Mouse (Mus musculus) midbrain, embryonic 10.5 days (tissue): Measurements from ENCODE around the gene Znrf2. TPM values are rescaled to one million over a fixed set of nuclear protein-coding genes. Genes with fewer than 3 reads are reported as not detected.
"Not testable (repeated sequence)": the region's sequence is repeated elsewhere in the genome, so short reads cannot be mapped to it uniquely, and the experiment has no call there.

ENCODE experiments used
- DNase-seq: peaks from one replicate; pipeline ENCODE4 v3.0.0-alpha.2; 2017; ENCODE audit warnings: low spot score
- H3K27ac ChIP-seq: fragments of 300-500 bp; sonication (generic); replicated peaks from 2 replicates; pipeline ENCODE4 v1.5.1; 2016; ENCODE audit warnings: mild to moderate bottlenecking
- H3K27me3 ChIP-seq: fragments of 300-500 bp; sonication (generic); 2 replicates; pipeline ENCODE4 v1.6.1; 2016; ENCODE audit warnings: low read depth, mild to moderate bottlenecking; ENCODE audit not compliant: poor library complexity, severe bottlenecking
- H3K36me3 ChIP-seq: fragments of 300-500 bp; sonication (generic); 2 replicates; pipeline ENCODE4 v1.6.1; 2016; ENCODE audit warnings: mild to moderate bottlenecking, moderate library complexity
- H3K4me1 ChIP-seq: fragments of 300-500 bp; sonication (generic); 2 replicates; pipeline ENCODE4 v1.6.1; 2016
- H3K4me3 ChIP-seq: fragments of 300-500 bp; sonication (generic); 2 replicates; pipeline ENCODE4 v1.5.1; 2016; ENCODE audit warnings: mild to moderate bottlenecking, moderate library complexity
- H3K9me3 ChIP-seq: fragments of 300-500 bp; sonication (generic); replicated peaks from 2 replicates; pipeline ENCODE4 v1.6.1; 2016; ENCODE audit warnings: mild to moderate bottlenecking
- WGBS: fragments of 180-500 bp; shearing (Covaris S2); methylation state at CpG from one replicate; pipeline ENCODE4 v1.1.7; 2016; 5-methylcytosine and 5-hydroxymethylcytosine counted together
- polyA plus RNA-seq: library from polyadenylated mRNA; unstranded; fragments of >200 nt; fragmentation: Nextera tagmentation; extraction: Ambion mirVana; gene quantifications from 2 replicates; pipeline ENCODE4 v1.2.1, GENCODE M21; 2016

The Znrf2 gene
- polyA plus RNA-seq, 1 experiment from 2014 or later, result 2.2 TPM

DNA sequence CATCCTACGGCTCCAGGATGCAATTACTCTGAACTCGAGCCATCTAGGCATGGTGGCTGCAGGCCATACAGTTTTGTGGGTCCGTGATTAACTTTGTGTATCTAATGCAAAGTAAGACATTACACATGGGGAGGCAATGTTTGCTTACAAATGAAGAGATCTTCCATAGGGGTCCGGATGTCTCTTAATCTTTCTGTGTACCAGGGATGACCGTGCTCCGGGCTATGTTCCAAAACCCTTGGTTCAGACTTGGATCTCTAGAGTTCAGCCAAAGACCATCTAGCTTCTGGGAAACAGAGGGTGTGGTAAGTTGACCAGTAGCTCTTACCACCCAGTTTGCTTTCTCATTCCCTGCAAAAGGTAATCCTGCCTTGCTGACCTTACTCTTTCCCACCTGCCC, 4.4 kb upstream of the Znrf2 start:
- peaks cover 11% of the 10 kb centered on the region for H3K27me3 ChIP-seq
- no peaks in the 10 kb centered on the region for H3K36me3 ChIP-seq
- 94% methylated on average over 6 of the region's 6 CpGs for WGBS
- no peak overlapping the region for H3K4me3 ChIP-seq
- no peak for DNase-seq
- H3K9me3 ChIP-seq, result no peaks in the 10 kb centered on the region
- no peak overlapping the region for H3K27ac ChIP-seq
- peaks cover 9% of the 10 kb centered on the region for H3K4me1 ChIP-seq

DNA sequence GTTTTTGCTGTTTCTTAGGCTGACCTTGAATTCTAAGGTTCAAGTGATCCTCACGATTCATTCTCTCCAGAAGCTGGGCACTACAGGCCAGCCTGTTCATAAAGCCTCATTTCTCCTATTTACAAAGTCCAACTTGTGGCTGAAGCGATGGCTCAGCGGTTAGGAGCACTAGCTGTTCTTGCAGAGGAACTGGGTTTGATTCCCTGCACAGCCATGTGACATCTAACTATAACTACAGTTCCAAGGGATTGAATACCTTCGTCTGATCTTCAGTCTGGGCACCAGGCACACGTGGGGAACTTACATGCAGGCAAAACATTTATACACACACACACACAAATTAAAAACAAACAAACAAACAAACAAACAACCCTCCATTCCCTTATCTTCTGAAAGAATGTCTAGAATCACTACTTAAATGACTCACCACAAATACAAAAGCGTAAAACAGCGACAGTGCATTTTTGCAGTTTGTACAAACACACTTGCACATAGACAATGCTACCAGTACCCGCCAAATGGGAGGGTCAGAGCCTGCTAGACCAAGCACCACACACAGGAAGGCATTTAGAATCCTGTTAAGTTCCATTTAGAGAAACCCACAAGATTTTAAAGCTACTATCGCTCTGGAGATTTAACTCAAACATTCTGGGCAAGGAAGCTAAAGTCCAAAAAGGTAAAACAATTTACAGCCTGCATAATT, 1.1 kb upstream of the Znrf2 start:
- DNase-seq, result peak; percentile 9
- Histone ChIP-seq H3K27me3 (peaks cover 11% of the 10 kb centered on the region), H3K9me3 (no peaks in the 10 kb centered on the region), H3K36me3 (no peaks in the 10 kb centered on the region), H3K4me1 (peaks cover 39% of the 10 kb centered on the region), H3K4me3 (no peak overlapping the region), H3K27ac (peak overlapping the region; percentile 94; the same call in 1 of the 2 replicates)
- WGBS, result 80% methylated on average over 9 of the region's 9 CpGs

DNA sequence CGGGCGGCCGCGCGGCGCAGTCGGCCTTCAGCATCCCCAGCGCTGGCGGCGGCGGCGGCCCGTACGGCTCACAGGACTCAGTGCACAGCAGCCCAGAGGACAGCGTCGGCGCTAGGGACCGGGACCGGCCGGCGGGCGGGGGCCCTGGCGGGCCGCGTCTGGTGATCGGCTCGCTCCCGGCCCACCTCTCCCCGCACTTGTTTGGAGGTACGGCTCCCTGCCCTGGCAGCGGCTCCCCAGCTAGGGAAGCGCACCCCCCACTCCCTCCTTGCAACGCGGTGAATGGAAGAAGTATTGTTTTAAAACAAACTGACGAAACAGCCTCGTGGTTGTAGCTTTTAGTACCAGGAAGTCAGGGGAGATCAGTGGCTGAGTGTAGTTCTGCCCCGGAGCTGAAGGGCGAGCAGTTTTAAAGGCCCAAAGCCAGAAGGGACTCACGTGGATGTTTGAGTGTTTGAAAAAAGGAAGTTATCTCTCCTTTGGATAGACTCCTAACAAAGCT, 601 bp downstream of the Znrf2 start:
- no peaks in the 10 kb centered on the region for H3K9me3 ChIP-seq
- peak; percentile 67 for DNase-seq
- peaks cover 2% of the 10 kb centered on the region; the same call in 1 of the 2 replicates for H3K36me3 ChIP-seq
- H3K4me3 ChIP-seq, result peak overlapping the region; percentile 81
- peak overlapping the region; percentile 94 for H3K27ac ChIP-seq
- peaks cover 39% of the 10 kb centered on the region for H3K4me1 ChIP-seq
- 5% methylated on average over 39 of the region's 39 CpGs for WGBS
- peaks cover 11% of the 10 kb centered on the region for H3K27me3 ChIP-seq

DNA sequence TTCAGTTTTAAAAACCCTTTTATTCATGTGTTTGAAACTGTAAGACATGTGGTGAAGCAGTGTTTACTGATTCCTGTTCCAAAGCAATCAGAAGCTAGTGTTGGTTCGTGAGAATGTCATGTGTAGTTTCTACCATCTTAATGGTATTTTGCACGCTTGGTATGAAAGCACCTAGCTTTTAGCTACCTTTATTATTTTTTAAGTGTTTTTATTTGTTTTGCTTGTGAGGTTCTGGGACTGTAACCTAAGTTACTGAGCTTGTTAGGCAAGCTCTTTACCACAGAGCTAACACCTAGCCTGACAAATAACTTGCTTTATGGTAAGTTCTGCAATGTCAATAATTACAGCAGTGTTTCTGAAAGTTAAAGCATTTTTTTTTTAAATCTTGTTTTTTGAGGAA, 1.7 kb downstream of the Znrf2 start:
- Histone ChIP-seq H3K27ac (no peak overlapping the region), H3K36me3 (peaks cover 8% of the 10 kb centered on the region; the same call in 1 of the 2 replicates), H3K9me3 (no peaks in the 10 kb centered on the region), H3K4me1 (peaks cover 39% of the 10 kb centered on the region), H3K4me3 (peak overlapping the region; percentile 81), H3K27me3 (peaks cover 11% of the 10 kb centered on the region)
- 56% methylated on average over 2 of the region's 2 CpGs for WGBS
- DNase-seq, result no peak

DNA sequence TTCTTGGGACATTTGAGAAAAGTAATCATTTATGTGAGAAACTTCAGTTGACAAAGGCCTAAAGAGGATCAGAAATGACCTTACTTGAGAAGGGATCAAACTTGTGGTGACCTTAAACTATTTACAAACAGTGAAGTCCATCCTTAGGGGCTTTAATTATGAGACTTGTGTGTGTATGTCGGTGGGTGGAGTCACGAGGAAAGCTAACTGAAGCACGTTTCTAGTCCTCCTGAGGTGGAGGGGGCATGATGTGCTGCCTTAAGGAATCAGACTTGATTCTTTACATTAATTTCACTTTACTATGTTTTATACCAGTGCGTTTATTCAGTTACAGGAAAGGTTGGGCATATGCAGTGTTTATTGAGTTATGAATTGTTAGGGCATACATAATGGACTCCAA, 2.6 kb downstream of the Znrf2 start:
- peaks cover 39% of the 10 kb centered on the region for H3K4me1 ChIP-seq
- H3K27ac ChIP-seq, result no peak overlapping the region
- peaks cover 8% of the 10 kb centered on the region; the same call in 1 of the 2 replicates for H3K36me3 ChIP-seq
- 29% methylated on average over 4 of the region's 4 CpGs for WGBS
- DNase-seq, result peak; percentile 6
- no peaks in the 10 kb centered on the region for H3K9me3 ChIP-seq
- H3K4me3 ChIP-seq, result peak overlapping the region; percentile 81
- H3K27me3 ChIP-seq, result peaks cover 11% of the 10 kb centered on the region

DNA sequence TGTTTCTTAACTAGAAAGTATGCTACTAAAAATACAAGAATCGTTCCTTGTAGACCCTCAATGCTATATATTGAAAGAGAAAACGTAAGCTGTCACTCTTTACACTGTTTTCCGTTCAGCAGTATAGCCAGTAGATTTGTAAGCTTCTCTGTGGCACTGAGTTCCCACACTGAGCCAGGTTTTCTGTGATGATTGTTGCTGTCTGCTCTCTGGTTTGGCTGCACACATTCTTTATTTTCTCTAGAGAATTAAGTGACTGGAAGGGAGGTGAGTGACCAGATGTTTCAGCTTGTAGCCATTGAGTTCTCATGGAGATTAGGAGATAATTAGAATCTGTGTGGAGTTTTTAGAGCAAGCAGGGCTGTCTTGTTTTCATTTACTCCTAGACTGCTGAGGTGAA, 3.0 kb downstream of the Znrf2 start:
- Histone ChIP-seq H3K4me1 (peaks cover 39% of the 10 kb centered on the region), H3K9me3 (no peaks in the 10 kb centered on the region), H3K4me3 (no peak overlapping the region), H3K27me3 (peaks cover 11% of the 10 kb centered on the region), H3K36me3 (peaks cover 11% of the 10 kb centered on the region; the same call in 1 of the 2 replicates), H3K27ac (no peak overlapping the region)
- 59% methylated on average over 3 of the region's 3 CpGs for WGBS
- no peak for DNase-seq

DNA sequence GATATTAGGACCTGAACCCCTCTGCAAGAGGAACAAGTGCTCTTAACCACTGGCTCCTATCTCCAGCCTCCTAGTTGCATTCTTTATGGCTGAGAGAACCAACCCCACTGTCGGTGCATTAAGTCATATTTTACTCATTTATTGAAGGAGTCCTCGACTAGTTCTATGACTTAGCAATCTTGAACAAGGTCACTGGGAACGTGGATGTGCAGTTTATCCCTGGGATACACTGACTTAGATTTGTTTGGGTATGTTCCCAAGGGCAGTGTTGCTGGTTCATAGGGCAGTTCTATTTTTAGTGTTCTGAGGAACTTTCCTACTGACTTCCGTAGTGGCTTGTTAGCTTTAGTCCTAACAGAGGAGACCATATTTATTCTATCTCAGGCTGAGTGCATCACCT, 5.6 kb downstream of the Znrf2 start:
- Histone ChIP-seq H3K27ac (no peak overlapping the region), H3K27me3 (no peaks in the 10 kb centered on the region), H3K36me3 (peaks cover 13% of the 10 kb centered on the region; the same call in 1 of the 2 replicates), H3K4me3 (no peak overlapping the region), H3K9me3 (no peaks in the 10 kb centered on the region), H3K4me1 (peaks cover 33% of the 10 kb centered on the region)
- DNase-seq, result no peak
- 79% methylated on average over 4 of the region's 4 CpGs for WGBS

DNA sequence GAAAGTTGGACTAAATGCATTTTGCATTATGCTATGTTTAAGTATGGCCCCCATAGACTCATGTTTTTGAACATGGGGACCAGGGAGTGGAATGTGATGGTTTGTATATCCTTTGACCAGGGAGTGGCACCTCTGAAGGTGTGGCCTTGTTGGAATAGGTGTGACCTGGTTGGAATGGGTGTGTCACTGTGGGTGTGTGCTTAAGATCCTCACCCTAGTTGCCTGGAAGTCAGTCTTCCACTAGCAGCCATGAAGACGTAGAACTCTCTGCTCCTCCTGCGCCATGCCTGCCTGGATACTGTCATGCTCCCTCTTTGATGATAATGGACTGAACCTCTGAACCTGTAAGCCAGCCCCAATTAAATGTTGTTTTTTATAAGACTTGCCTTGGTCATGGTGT, 7.8 kb downstream of the Znrf2 start:
- H3K4me1 ChIP-seq, result peaks cover 13% of the 10 kb centered on the region
- not testable (repeated sequence) for H3K27me3 ChIP-seq, H3K9me3 ChIP-seq, DNase-seq, H3K4me3 ChIP-seq, H3K27ac ChIP-seq
- WGBS, result 94% methylated on average over 2 of the region's 2 CpGs
- peaks cover 13% of the 10 kb centered on the region; the same call in 1 of the 2 replicates for H3K36me3 ChIP-seq

DNA sequence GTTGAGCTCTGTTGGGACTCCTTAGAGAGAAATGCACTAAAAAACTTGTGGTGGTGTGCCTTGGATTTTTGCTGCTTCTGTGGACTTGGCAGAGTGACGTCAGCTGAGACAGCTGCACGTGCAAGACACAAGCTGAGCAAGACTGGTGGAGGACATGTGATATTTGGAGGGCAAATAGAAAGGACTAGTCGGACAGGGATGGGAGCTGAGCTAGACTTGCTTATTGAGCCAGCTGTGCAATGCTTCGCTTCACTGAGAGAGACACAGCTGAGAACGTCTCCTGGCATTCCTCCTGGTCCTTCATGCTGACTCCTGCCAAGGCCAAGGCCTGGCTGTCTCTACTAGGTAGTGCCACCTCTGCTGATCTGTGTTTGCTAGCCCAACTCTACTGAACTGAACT, 10.8 kb downstream of the Znrf2 start:
- no peaks in the 10 kb centered on the region for H3K27me3 ChIP-seq
- no peak overlapping the region for H3K27ac ChIP-seq
- H3K36me3 ChIP-seq, result peaks cover 10% of the 10 kb centered on the region; the same call in 1 of the 2 replicates
- DNase-seq, result no peak
- H3K9me3 ChIP-seq, result no peaks in the 10 kb centered on the region
- WGBS, result 86% methylated on average over 5 of the region's 5 CpGs
- no peaks in the 10 kb centered on the region for H3K4me1 ChIP-seq
- no peak overlapping the region for H3K4me3 ChIP-seq

DNA sequence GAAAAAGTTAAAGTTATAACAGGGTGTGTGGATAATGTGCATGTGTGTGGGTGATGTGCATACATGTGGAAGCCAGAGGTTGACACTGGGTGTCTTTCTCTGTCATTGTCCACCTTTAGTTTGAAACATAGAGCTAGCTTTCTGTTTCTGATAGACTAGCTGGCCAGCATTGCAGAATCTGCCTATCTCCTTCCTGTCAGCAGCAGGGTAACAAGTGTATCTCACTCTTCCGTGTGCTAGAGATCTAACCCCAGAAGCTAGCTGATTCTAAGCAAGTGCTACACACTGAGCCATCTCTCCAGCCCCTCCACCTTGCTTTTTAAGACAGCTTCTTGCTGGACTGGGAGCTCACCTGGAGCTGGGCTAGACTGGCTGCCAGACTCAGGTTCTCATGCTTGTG, 11.6 kb downstream of the Znrf2 start:
- H3K4me1 ChIP-seq, result no peaks in the 10 kb centered on the region
- H3K27me3 ChIP-seq, result no peaks in the 10 kb centered on the region
- 86% methylated on average over 1 of the region's 1 CpGs for WGBS
- H3K27ac ChIP-seq, result no peak overlapping the region
- no peak overlapping the region for H3K4me3 ChIP-seq
- H3K36me3 ChIP-seq, result 0 out of 2 replicates have a peak, but pooled peaks cover 6% of the 10 kb centered on the region
- DNase-seq, result no peak
- no peaks in the 10 kb centered on the region for H3K9me3 ChIP-seq

DNA sequence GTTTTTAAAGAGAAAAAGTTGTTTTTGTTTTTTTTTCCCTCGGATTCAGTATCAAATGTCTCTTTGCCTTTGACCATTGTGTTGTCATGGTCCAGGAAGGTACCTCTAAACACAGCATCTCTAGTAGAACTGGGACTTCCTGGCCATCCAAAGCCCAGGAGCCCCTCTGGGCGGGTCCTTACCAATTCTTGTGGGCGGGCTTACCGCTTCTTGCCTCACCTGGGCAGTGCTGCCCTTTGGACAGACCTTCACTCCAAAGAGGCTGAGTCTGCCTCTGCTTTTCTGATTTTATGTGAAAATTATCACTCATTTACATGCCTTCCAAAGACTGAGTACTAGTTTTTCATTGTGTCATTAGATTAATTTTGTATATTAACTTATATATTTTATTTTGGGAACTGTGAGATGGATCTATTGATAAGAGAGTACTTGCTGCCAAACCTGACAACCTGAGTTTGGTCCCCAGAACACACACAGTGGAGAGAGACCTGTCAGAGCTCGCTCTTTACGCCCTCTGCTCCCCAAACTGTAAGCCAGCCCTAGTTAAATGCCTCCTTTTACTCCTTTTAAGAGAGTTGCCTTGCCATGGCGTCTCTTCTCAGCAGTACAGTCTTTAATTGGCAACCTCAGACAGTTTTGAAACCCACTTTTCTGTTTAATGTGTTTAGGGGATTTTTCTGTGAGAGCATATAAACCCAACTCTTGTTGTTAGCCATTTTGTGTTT, 13.5 kb downstream of the Znrf2 start:
- no peak for DNase-seq
- 82% methylated on average over 7 of the region's 7 CpGs for WGBS
- no peak overlapping the region for H3K4me3 ChIP-seq

DNA sequence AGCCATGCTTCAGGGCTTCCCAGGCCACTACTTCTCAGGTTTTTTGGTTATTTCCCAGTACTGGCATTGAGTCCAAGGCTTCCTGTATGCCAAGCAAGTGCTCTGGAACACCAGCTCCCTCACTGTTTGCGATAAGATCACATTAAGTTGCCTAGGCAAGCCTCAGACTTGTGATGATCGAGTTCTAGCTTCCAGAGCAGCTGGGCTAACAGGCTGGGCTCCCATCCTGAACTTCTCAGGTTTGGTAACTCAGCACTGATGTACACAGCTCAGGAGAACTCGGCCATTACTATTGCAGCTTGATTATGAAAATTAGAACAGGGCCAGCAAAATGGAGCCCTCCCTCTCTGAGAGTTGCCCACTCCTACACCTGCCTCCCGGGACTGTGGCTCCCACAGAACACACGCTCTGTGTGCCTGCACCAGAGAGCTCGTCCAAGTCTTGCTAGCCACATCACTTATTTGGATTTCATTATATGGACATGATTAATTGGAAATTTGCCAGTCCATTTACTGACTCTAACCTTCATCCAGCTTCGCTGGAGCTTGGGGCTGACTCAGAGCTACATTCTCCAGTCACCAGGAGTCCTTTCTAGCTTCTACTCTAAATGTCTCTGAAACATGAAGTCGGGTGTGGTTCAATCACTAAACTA, 14.5 kb downstream of the Znrf2 start:
- H3K36me3 ChIP-seq, result no peaks in the 10 kb centered on the region
- H3K27ac ChIP-seq, result no peak overlapping the region
- no peak overlapping the region for H3K4me3 ChIP-seq
- no peak for DNase-seq
- H3K4me1 ChIP-seq, result no peaks in the 10 kb centered on the region
- H3K27me3 ChIP-seq, result no peaks in the 10 kb centered on the region
- H3K9me3 ChIP-seq, result no peaks in the 10 kb centered on the region
- 88% methylated on average over 8 of the region's 8 CpGs for WGBS

More for the DNA sequence above, 13.5 kb downstream of the Znrf2 start:
- no peaks in the 10 kb centered on the region for H3K36me3 ChIP-seq
- H3K27me3 ChIP-seq, result no peaks in the 10 kb centered on the region
- no peaks in the 10 kb centered on the region for H3K4me1 ChIP-seq
- no peaks in the 10 kb centered on the region for H3K9me3 ChIP-seq
- H3K27ac ChIP-seq, result no peak overlapping the region
